Mouse (Mus musculus) limb, embryonic 14.5 days (tissue): ENCODE measurements around the gene Map4k3. TPM values are rescaled to one million over a fixed set of nuclear protein-coding genes. Genes with fewer than 3 reads are reported as not detected.

Source experiments
- ATAC-seq: fragments of 200-750 bp; cut with Nextera tagmentation; 2 replicates; pipeline ENCODE4 v1.8.0; 2017; ENCODE audit warnings: low read depth, moderate number of reproducible peaks, moderate TSS enrichment; ENCODE audit not compliant: low FRiP score
- DNase-seq: peaks from one replicate; pipeline ENCODE4 v3.0.0-alpha.2; 2015; ENCODE audit warnings: low spot score
- H3K27ac ChIP-seq: fragments of 300-500 bp; sonication (generic); replicated peaks from 2 replicates; pipeline ENCODE4 v1.5.1; 2014; ENCODE audit warnings: low read depth, mild to moderate bottlenecking, low read length, moderate library complexity, mixed read lengths
- H3K27me3 ChIP-seq: fragments of 300-500 bp; sonication (generic); 2 replicates; pipeline ENCODE4 v1.6.1; 2014; ENCODE audit warnings: low read length, mixed read lengths; ENCODE audit not compliant: control insufficient read depth, insufficient read depth
- H3K36me3 ChIP-seq: fragments of 300-500 bp; sonication (generic); 2 replicates; pipeline ENCODE4 v1.6.1; 2014; ENCODE audit warnings: mild to moderate bottlenecking, low read length, moderate library complexity, mixed read lengths; ENCODE audit not compliant: control insufficient read depth, insufficient read depth
- H3K4me1 ChIP-seq: fragments of 300-500 bp; sonication (generic); 2 replicates; pipeline ENCODE4 v1.6.1; 2014; ENCODE audit warnings: antibody characterized with exemption, low read length, mixed read lengths; ENCODE audit not compliant: control insufficient read depth, insufficient read depth
- H3K4me2 ChIP-seq: fragments of 300-500 bp; sonication (generic); replicated peaks from 2 replicates; pipeline ENCODE4 v1.6.1; 2014; ENCODE audit warnings: low read depth, mild to moderate bottlenecking, low read length, moderate library complexity; ENCODE audit not compliant: severe bottlenecking
- H3K4me3 ChIP-seq: fragments of 300-500 bp; sonication (generic); replicated peaks from 2 replicates; pipeline ENCODE4 v1.5.1; 2014; ENCODE audit warnings: low read length
- H3K9ac ChIP-seq: fragments of 300-500 bp; sonication (generic); 2 replicates; pipeline ENCODE4 v1.6.1; 2014; ENCODE audit warnings: mild to moderate bottlenecking, low read depth, low read length, moderate library complexity; ENCODE audit not compliant: severe bottlenecking
- H3K9me3 ChIP-seq: fragments of 300-500 bp; sonication (generic); 2 replicates; pipeline ENCODE4 v1.6.1; 2016; ENCODE audit warnings: low read length; ENCODE audit not compliant: control insufficient read depth
- POLR2A ChIP-seq: fragments of 200-500 bp; IDR thresholded peaks from 2 replicates; pipeline ENCODE4 v1.8.0; 2012; ENCODE audit warnings: inconsistent platforms, mild to moderate bottlenecking, moderate library complexity, borderline replicate concordance; ENCODE audit not compliant: insufficient read depth, insufficient read length; ENCODE audit errors: extremely low read depth
- WGBS: fragments of 180-500 bp; shearing (Covaris S2); extraction: QIAGEN DNeasy Blood & Tissue Kit; methylation state at CpG from one replicate; pipeline ENCODE4 v1.1.7; 2014; 5-methylcytosine and 5-hydroxymethylcytosine counted together
- polyA plus RNA-seq, 2 experiments: library from polyadenylated mRNA; depleted of rRNA in 1 of 2; stranded (reverse) in 1 of 2; unstranded in 1 of 2; fragments of >200 nt; fragmentation: Nextera tagmentation in 1 of 2; extraction: Ambion mirVana in 1 of 2; gene quantifications; 2 replicates each; pipeline versions ENCODE4 v1.2.1 to v1.2.3; 2012 to 2014

Map4k3 gene
- polyA plus RNA-seq, 2 experiments: 42.6 to 50.2 TPM

DNA sequence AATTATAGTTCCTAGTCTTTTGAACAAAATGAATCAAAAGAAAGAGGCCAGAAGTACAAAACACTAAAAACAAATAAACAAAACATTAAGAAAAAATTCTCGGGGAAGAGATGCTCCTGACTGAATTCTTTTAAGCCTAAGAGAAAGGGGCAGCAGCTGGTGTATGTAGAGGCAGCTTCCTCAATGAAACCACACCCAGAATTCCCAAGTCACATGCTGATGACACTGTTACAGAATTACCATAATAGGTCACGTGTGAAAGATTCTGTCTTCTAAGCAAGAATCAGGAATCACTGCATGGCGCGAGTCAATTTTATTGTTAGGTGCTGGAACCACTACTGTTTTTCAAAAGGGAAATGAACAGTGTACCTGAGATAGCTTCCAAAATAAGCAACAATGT lies 64.7 kb downstream of the Map4k3 start:
- no peak for DNase-seq
- Histone ChIP-seq H3K4me3 (no peak overlapping the region), H3K9ac (no peak overlapping the region), H3K9me3 (no peaks in the 10 kb centered on the region), H3K27me3 (no peaks in the 10 kb centered on the region), H3K4me2 (no peak overlapping the region), H3K36me3 (peaks cover 3% of the 10 kb centered on the region; the same call in 1 of the 2 replicates), H3K4me1 (peaks cover 12% of the 10 kb centered on the region; the same call in 1 of the 2 replicates), H3K27ac (no peak overlapping the region)
- no peak for TF ChIP-seq POLR2A
- ATAC-seq: no peak
- WGBS: 69% methylated on average over 4 of the region's 4 CpGs

DNA sequence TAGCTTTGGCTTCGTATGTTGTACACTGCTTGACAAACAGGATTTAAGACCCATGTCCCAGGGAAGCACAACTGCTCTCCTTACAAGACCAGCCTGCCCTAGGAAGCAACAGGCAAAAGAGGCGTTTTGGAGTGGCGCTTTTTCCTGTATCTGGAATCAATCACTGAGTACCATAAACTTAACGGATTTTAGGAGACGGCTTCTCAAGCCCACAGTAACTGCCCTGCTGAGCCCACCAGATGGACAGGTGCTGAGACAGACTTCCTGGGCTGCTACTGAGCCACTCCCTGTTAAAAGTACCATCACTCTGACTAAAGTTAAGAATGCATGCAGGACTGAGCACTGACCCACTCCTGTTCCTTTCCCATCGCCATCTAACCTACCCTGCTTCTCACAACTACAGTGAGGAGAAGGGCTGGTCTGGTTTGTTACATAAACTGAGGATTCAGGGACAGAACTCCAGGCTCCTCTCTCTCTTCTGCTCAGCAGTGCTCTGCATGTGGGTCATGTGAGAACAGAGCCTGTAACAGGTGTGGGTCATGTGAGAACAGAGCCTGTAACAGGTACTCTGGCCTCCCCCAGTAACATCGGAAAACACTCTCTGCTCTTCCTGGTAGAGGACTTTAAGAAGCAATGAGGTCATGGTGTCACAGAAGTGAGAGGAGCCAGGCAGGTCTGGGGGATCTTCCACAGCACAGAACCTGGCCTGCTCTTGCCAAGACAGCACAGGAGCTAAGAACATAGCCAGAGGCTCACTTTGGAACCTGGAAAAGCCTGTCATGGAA lies 65.3 kb downstream of the Map4k3 start:
- Histone ChIP-seq H3K9me3 (no peaks in the 10 kb centered on the region), H3K4me2 (no peak overlapping the region), H3K4me3 (no peak overlapping the region), H3K9ac (no peak overlapping the region), H3K27ac (no peak overlapping the region), H3K36me3 (peaks cover 3% of the 10 kb centered on the region; the same call in 1 of the 2 replicates), H3K27me3 (no peaks in the 10 kb centered on the region), H3K4me1 (peaks cover 6% of the 10 kb centered on the region; the same call in 1 of the 2 replicates)
- no peak for ATAC-seq
- DNase-seq: no peak
- 23% methylated on average over 7 of the region's 7 CpGs for WGBS
- no peak for TF ChIP-seq POLR2A

DNA sequence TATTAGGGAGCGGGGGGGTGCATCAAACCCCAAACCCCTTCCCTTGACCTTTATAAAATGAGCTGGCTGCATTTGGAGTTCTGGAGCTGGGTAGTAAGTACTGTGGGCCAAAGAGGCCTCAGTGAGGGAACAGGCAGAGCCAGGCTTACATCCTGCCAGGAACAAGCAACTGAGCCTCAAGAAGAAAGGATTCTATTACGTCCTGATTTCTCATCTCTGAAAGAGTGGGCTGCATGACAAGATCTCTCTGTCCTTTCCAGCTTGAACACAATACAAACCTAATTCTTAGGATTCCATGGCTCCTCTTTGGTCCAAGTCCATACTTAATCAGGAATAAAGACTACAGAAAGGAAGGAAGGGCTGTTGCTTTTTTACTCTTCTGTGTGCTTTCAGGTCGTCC lies 66.4 kb downstream of the Map4k3 start:
- no peak for TF ChIP-seq POLR2A
- no peak for ATAC-seq
- Histone ChIP-seq H3K4me3 (no peak overlapping the region), H3K9ac (no peak overlapping the region), H3K27me3 (no peaks in the 10 kb centered on the region), H3K27ac (no peak overlapping the region), H3K36me3 (peaks cover 3% of the 10 kb centered on the region; the same call in 1 of the 2 replicates), H3K9me3 (no peaks in the 10 kb centered on the region), H3K4me2 (no peak overlapping the region), H3K4me1 (peaks cover 5% of the 10 kb centered on the region; the same call in 1 of the 2 replicates)
- 75% methylated on average over 3 of the region's 3 CpGs for WGBS
- DNase-seq: no peak

DNA sequence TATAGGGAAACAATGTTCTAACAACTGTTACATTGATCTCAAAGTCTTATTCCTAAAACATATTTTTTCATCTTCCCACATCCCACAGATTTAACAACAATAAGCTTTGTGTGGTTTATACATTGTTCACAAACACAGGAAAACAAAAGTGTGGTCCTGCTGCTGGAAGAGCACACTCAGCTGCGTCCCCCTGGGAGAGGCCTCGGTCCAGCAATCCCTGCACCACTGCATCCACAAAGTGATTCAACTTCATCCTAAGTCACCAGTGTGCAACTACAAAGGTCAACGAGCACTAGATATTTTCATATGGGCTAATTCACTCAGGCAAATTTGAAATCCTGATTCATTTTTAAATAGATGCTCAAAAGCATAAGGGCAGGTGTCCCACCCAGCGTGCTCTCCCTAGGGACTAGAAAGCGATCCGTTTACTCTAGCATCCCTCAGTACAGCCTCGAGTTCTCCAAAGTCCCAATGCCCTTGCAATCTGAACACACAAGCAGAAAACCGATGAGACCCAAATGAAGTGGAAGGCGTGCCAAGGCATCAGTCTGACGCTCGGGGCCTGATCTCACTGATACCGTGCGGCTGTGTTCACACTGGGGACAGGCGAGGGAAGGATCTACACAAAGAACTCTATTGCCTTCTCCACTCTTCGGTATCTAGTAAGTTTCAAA lies 67.4 kb downstream of the Map4k3 start:
- ATAC-seq: no peak
- no peak for TF ChIP-seq POLR2A
- peaks cover 5% of the 10 kb centered on the region; the same call in 1 of the 2 replicates for H3K4me1 ChIP-seq
- peaks cover 3% of the 10 kb centered on the region; the same call in 1 of the 2 replicates for H3K36me3 ChIP-seq
- H3K4me2 ChIP-seq: no peak overlapping the region
- no peak overlapping the region for H3K9ac ChIP-seq
- no peak for DNase-seq
- no peaks in the 10 kb centered on the region for H3K9me3 ChIP-seq
- no peaks in the 10 kb centered on the region for H3K27me3 ChIP-seq
- 91% methylated on average over 15 of the region's 15 CpGs for WGBS
- H3K27ac ChIP-seq: no peak overlapping the region
- H3K4me3 ChIP-seq: no peak overlapping the region

DNA sequence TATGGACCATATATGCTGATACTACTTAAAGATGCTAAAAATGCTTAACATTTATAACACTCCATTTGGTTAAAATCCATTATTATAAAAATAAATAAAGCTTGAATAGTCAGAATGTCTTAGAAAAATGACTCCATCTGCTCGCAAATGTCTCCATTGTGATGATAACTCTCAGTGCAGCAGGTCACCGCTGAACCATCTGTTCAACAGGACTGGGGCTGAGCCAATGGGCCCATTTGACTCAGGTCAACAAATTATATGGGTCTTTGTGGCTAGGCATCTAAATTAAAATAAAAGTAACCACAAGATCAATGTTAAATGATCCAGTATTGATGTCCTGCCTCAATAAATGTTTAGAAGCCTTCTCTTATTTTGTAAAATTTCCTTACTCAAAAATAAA lies 68.1 kb downstream of the Map4k3 start:
- Histone ChIP-seq H3K36me3 (peaks cover 7% of the 10 kb centered on the region), H3K4me3 (no peak overlapping the region), H3K9me3 (no peaks in the 10 kb centered on the region), H3K27ac (no peak overlapping the region), H3K9ac (no peak overlapping the region), H3K4me2 (no peak overlapping the region), H3K27me3 (no peaks in the 10 kb centered on the region), H3K4me1 (peaks cover 5% of the 10 kb centered on the region; the same call in 1 of the 2 replicates)
- no peak for TF ChIP-seq POLR2A
- ATAC-seq (no peak), DNase-seq (no peak)
- 86% methylated on average over 2 of the region's 2 CpGs for WGBS
